Mouse (Mus musculus): ENCODE results near the gene Sez6l.

- no peak for TF ChIP-seq POLR2A (IDR thresholded peaks at IDR 0.05; ENCODE audit: low read depth, low read length)
- TF ChIP-seq CTCF (IDR thresholded peaks at IDR 0.05; ENCODE audit: extremely low read depth, insufficient read depth, insufficient read length, insufficient replicate concordance): no peak
These were observed 165.3 kb downstream of the Sez6l start for GRCm38 (mm10) chr5:112411514-112412335.
